Mouse (Mus musculus) olfactory bulb, adult 2 months (tissue): Measurements from ENCODE around the gene Olfr71.

ENCODE experiments used
- CTCF ChIP-seq: fragments of 200-500 bp; IDR thresholded peaks from 2 replicates; pipeline ENCODE4 v1.5.1; 2012; ENCODE audit warnings: low read depth, mild to moderate bottlenecking, low read length, moderate library complexity; ENCODE audit not compliant: insufficient read depth
- POLR2A ChIP-seq: fragments of 200-500 bp; IDR thresholded peaks from 2 replicates; pipeline ENCODE4 v1.6.1; 2012; ENCODE audit warnings: mild to moderate bottlenecking, low read depth, low read length, moderate library complexity; ENCODE audit not compliant: insufficient read depth

GRCm38 (mm10) chr4:43729126-43729525 lies 19.1 kb upstream of the Olfr71 start:
- TF ChIP-seq POLR2A (no peak), CTCF (no peak)
